Mouse (Mus musculus): ENCODE results near the gene Smlr1.

DNA sequence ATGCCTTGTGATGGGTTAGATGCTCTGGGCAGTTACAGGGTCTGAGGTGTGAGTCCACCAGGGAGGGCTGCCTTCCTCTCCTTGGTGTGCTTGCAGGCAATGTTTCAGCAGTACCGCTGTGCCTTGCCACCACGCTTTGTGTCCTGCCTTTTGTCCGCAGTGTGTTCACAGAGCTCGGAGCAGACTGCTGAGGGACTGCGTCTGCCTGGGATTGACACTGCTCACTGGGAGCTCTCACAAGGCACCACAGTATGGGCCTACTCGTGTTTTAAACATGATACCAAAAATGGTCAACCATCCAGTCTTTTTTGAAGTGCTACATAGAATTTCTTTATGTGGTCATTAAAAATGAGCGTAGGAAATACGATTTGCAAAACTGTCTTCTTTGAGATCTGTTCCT, 12.3 kb downstream of the Smlr1 start:
- TF ChIP-seq POLR2A (IDR thresholded peaks at IDR 0.05; ENCODE audit: control insufficient read depth, extremely low read depth, insufficient read depth, low read length, poor library complexity) (no peak), CTCF (IDR thresholded peaks at IDR 0.05; ENCODE audit: borderline replicate concordance, control insufficient read depth, extremely low read depth, insufficient read depth, low read length, poor library complexity) (no peak)
